Mouse (Mus musculus) stomach, postnatal 0 days (tissue): Measurements from ENCODE around the gene Aldoc.

ENCODE experiments used
- CTCF ChIP-seq: IDR thresholded peaks from 2 replicates; pipeline ENCODE4 v1.5.1; 2016; ENCODE audit warnings: antibody characterized with exemption, low read depth, mild to moderate bottlenecking, moderate library complexity
- EP300 ChIP-seq: optimal IDR thresholded peaks from 2 replicates; pipeline ENCODE3; 2016; ENCODE audit warnings: antibody characterized with exemption

DNA sequence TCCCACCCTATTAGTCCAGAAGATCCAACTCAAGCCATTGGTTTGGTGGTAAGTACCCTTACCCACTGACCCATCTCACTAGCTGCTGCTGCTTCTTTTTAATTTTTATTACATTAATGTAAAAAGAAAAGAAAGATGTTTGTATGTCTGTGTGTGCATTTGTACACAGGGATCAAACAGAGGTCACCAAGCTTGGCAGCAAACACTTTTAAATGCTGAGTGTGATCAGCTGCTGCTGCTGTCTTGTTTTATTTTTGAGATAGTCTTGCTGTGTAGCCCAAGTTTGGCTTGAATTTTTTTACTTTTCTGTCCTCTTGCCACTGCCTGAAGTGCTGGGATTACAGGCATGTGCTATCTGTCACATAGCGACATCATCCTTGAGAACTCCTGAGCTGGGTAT is 47.2 kb upstream of the Aldoc start:
- no peak for TF ChIP-seq EP300
- TF ChIP-seq CTCF: no peak
